Mouse (Mus musculus) embryonic facial prominence, embryonic 11.5 days (tissue): ENCODE measurements around the gene Gm11985. TPM values are rescaled to one million over a fixed set of nuclear protein-coding genes. Genes with fewer than 3 reads are reported as not detected.

Source experiments
- ATAC-seq: fragments of 200-750 bp; cut with Nextera tagmentation; replicated peaks from 2 replicates; pipeline ENCODE4 v1.8.0; 2017; ENCODE audit warnings: low read depth; ENCODE audit not compliant: insufficient number of reproducible peaks, low FRiP score, low TSS enrichment
- DNase-seq: peaks from one replicate; pipeline ENCODE4 v3.0.0-alpha.2; 2015; ENCODE audit warnings: low spot score
- H3K27ac ChIP-seq: fragments of 300-500 bp; sonication (generic); replicated peaks from 2 replicates; pipeline ENCODE4 v1.5.1; 2014; ENCODE audit warnings: mild to moderate bottlenecking, low read depth, low read length, control low read depth
- H3K27me3 ChIP-seq: fragments of 300-500 bp; sonication (generic); 2 replicates; pipeline ENCODE4 v1.6.1; 2014; ENCODE audit warnings: mild to moderate bottlenecking, low read length, moderate library complexity, mixed read lengths; ENCODE audit not compliant: control insufficient read depth, insufficient read depth
- H3K36me3 ChIP-seq: fragments of 300-500 bp; sonication (generic); replicated peaks from 2 replicates; pipeline ENCODE4 v1.6.1; 2014; ENCODE audit warnings: low read depth, mild to moderate bottlenecking, low read length, moderate library complexity, mixed read lengths; ENCODE audit not compliant: control insufficient read depth, insufficient read depth
- H3K4me1 ChIP-seq: fragments of 300-500 bp; sonication (generic); 2 replicates; pipeline ENCODE4 v1.6.1; 2014; ENCODE audit warnings: low read length, mixed read lengths; ENCODE audit not compliant: control insufficient read depth, insufficient read depth
- H3K4me2 ChIP-seq: fragments of 300-500 bp; sonication (generic); 2 replicates; pipeline ENCODE4 v1.6.1; 2014; ENCODE audit warnings: low read depth, mild to moderate bottlenecking, control low read depth, low read length, moderate library complexity
- H3K4me3 ChIP-seq: fragments of 300-500 bp; sonication (generic); 2 replicates; pipeline ENCODE4 v1.5.1; 2014; ENCODE audit warnings: low read depth, low read length, control low read depth
- H3K9ac ChIP-seq: fragments of 300-500 bp; sonication (generic); replicated peaks from 2 replicates; pipeline ENCODE4 v1.6.1; 2014; ENCODE audit warnings: mild to moderate bottlenecking, control low read depth, low read length
- H3K9me3 ChIP-seq: fragments of 300-500 bp; sonication (generic); replicated peaks from 2 replicates; pipeline ENCODE4 v1.6.1; 2016; ENCODE audit warnings: mild to moderate bottlenecking, low read length, inconsistent platforms, mixed read lengths; ENCODE audit not compliant: control insufficient read depth
- WGBS: fragments of 180-500 bp; shearing (Covaris S2); extraction: QIAGEN DNeasy Blood & Tissue Kit; methylation state at CpG from one replicate; pipeline ENCODE4 v1.1.7; 2014; 5-methylcytosine and 5-hydroxymethylcytosine counted together
- polyA plus RNA-seq: library from polyadenylated mRNA; unstranded; fragments of >200 nt; fragmentation: Nextera tagmentation; extraction: Ambion mirVana; gene quantifications from 2 replicates; pipeline ENCODE4 v1.2.1, GENCODE M21; 2014

The Gm11985 gene
- polyA plus RNA-seq, 1 experiment from 2014 or later, result not detected

DNA sequence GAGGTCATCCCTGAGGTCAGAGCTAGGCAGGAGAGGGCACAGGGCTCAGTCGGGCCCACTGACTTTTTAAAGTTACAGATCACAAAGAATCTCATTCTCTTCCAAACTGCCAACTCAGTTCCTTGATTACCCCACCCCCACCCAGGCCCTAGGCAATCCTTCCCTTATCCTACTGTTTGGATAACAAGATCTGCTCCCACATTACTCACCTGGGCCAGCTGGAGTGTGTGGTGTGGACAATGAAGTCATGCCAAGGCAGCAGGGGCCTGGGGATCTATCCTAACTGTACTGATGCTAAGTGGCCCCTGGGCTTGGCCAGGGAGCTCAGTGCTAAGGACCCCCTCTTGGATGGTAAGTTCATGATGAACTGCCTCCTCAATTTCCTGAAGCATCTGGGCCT is 3.9 kb downstream of the Gm11985 start:
- Histone ChIP-seq H3K27ac (no peak overlapping the region), H3K27me3 (no peaks in the 10 kb centered on the region), H3K4me2 (no peak overlapping the region), H3K4me3 (no peak overlapping the region), H3K9me3 (no peaks in the 10 kb centered on the region), H3K9ac (no peak overlapping the region), H3K4me1 (no peaks in the 10 kb centered on the region), H3K36me3 (no peaks in the 10 kb centered on the region)
- no peak for DNase-seq
- WGBS, result 13% methylated on average over 1 of the region's 1 CpGs
- ATAC-seq, result no peak

DNA sequence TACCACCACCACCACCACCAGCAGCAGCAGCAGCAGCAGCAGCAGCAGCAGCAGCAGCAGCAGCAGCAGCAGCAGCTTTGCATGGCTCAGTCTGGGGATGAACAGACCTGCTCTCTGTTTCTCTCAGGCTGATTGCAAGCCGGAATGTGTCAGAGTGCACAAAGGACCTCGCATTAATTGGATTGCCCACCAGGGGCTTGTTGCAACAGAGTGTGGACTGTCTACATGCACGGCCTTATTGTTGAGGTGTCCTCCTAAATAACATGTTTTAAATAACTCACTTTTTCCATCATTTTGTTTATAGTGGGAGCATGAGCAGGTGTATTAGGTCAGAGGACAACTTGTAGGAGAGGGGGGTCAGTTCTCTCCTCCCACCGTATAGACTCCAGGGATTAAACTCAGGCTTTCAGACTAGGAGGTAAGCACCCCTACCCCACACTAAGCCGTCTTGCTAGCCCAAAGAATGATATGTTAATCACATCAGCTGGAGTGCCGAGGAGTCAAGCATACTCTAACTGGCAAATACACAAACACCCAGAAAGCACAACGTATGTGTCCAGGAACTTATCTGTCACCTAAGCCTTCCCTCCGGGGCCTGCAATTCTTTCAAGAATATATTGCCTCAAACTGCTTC is 5.8 kb downstream of the Gm11985 start:
- DNase-seq (peak; percentile 42), ATAC-seq (peak; percentile 66; the same call in 1 of the 2 replicates)
- Histone ChIP-seq H3K4me2 (no peak overlapping the region), H3K27me3 (no peaks in the 10 kb centered on the region), H3K9me3 (no peaks in the 10 kb centered on the region), H3K4me3 (no peak overlapping the region), H3K27ac (no peak overlapping the region), H3K36me3 (no peaks in the 10 kb centered on the region), H3K4me1 (no peaks in the 10 kb centered on the region), H3K9ac (no peak overlapping the region)
- WGBS, result 35% methylated on average over 8 of the region's 8 CpGs

DNA sequence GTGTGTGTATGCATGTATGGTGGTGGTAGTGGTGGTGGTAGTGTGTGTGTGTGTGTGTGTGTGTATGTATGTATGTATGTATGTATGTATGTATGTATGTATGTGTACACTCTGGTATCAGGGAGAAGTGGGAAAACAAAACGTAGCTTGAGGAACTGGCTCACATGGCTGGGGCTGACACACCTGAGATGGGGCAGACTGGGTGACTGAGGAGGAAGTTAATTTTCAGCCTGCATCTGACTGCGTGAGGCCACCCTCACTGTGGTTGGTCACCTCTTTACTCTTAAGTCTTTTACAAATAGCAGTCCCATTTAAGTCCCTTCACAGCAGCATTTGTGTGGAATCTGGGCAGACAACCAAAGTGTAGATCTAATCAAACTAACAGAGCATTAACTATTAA is 9.1 kb downstream of the Gm11985 start:
- H3K9ac ChIP-seq, result no peak overlapping the region
- no peaks in the 10 kb centered on the region for H3K36me3 ChIP-seq
- H3K27ac ChIP-seq, result no peak overlapping the region
- ATAC-seq, result no peak
- no peaks in the 10 kb centered on the region for H3K9me3 ChIP-seq
- no peaks in the 10 kb centered on the region for H3K27me3 ChIP-seq
- no peak for DNase-seq
- WGBS, result 84% methylated on average over 2 of the region's 2 CpGs
- H3K4me3 ChIP-seq, result no peak overlapping the region
- no peaks in the 10 kb centered on the region for H3K4me1 ChIP-seq
- H3K4me2 ChIP-seq, result no peak overlapping the region

DNA sequence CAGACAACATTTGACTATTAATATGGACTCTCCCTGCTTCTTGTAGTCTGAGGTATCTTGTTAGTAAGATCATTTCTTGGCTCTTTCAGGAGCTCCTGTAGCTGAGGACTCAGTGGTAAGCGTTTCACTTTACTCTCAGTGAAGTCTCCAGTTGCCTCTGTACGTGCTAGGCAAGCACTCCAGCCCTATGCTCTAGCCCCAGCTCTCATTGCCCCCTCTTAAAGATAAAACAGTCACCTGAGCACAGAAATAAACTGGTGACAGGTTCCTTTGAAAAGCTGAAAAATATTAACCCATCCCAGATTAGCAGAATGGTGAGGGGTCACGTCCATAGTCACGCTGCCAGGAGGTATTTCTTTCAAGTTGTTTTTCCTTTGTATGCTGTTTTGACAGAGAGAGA is 9.6 kb downstream of the Gm11985 start:
- Histone ChIP-seq H3K9me3 (no peaks in the 10 kb centered on the region), H3K4me3 (no peak overlapping the region), H3K36me3 (no peaks in the 10 kb centered on the region), H3K27ac (no peak overlapping the region), H3K4me1 (no peaks in the 10 kb centered on the region), H3K4me2 (no peak overlapping the region), H3K27me3 (no peaks in the 10 kb centered on the region), H3K9ac (no peak overlapping the region)
- DNase-seq (no peak), ATAC-seq (no peak)
- 72% methylated on average over 4 of the region's 4 CpGs for WGBS

DNA sequence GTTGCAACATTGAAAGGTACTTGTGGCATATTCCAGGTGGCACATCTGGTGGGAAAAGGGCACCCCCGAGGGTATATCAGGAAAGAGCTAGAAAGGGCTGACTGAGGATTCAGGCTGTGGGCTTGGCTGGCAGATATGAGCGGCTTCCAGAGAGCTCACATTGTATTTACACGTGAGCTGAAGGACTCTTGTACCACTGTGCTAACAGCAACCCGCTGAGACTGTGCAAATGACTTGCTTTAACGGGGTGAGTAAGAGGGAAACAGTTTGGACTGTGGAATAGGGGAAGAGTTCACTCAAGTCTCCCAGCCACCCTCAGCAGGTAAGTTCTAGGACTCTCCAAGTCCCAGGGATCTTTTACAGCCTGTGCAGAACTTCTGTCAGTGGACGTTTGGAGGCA is 14.7 kb downstream of the Gm11985 start:
- Histone ChIP-seq H3K4me2 (no peak overlapping the region), H3K4me3 (no peak overlapping the region), H3K9me3 (no peaks in the 10 kb centered on the region), H3K36me3 (no peaks in the 10 kb centered on the region), H3K4me1 (no peaks in the 10 kb centered on the region), H3K27ac (no peak overlapping the region), H3K9ac (no peak overlapping the region), H3K27me3 (no peaks in the 10 kb centered on the region)
- no peak for ATAC-seq
- WGBS, result 85% methylated on average over 6 of the region's 6 CpGs
- DNase-seq, result no peak

DNA sequence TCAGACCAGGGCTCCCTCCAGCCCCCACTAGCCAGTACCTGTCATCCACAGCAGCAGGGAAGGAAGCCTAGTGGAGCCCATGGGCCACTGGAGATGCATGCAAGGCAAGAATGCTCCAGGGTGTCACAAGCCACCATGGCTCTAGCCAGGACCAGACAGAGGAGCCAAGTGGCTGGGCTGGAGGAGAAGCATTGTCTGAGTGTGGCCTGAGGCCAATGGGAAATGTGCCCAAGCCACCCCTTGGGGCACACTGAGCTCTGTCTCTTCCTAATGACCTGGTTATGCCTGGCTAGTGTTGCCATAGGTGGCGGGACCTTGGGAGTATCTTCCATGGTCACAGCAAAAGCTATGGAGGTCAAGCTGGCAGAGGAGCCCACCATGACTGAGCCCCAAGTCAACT is 18.7 kb downstream of the Gm11985 start:
- Histone ChIP-seq H3K4me2 (no peak overlapping the region), H3K27ac (no peak overlapping the region), H3K4me3 (no peak overlapping the region), H3K27me3 (no peaks in the 10 kb centered on the region), H3K4me1 (no peaks in the 10 kb centered on the region), H3K9me3 (no peaks in the 10 kb centered on the region), H3K36me3 (no peaks in the 10 kb centered on the region), H3K9ac (no peak overlapping the region)
- DNase-seq, result no peak
- WGBS, result 78% methylated on average over 1 of the region's 1 CpGs
- no peak for ATAC-seq

DNA sequence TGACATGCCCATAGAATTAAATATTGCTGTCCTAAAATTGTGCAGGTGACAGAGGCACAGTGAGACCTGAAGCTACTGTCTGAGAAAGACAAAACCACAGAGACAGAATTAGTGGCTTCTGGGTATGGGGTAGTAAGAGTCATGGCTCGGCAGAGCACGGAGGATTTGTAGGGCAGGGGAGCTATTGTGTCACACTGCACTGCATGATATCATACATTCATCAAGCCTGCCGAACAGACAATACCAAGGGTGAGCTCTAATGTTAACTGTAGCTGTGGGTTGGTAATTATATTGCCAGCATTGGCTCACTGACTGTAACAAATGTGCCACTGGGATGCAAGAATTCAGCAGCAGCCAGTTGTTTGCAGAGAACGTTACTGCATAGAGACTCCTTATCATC is 24.0 kb downstream of the Gm11985 start:
- H3K9ac ChIP-seq, result no peak overlapping the region
- no peaks in the 10 kb centered on the region for H3K27me3 ChIP-seq
- H3K4me2 ChIP-seq, result no peak overlapping the region
- no peak overlapping the region for H3K4me3 ChIP-seq
- no peak for ATAC-seq
- no peaks in the 10 kb centered on the region for H3K9me3 ChIP-seq
- no peaks in the 10 kb centered on the region for H3K36me3 ChIP-seq
- DNase-seq, result no peak
- no peak overlapping the region for H3K27ac ChIP-seq
- 77% methylated on average over 4 of the region's 4 CpGs for WGBS
- H3K4me1 ChIP-seq, result no peaks in the 10 kb centered on the region

DNA sequence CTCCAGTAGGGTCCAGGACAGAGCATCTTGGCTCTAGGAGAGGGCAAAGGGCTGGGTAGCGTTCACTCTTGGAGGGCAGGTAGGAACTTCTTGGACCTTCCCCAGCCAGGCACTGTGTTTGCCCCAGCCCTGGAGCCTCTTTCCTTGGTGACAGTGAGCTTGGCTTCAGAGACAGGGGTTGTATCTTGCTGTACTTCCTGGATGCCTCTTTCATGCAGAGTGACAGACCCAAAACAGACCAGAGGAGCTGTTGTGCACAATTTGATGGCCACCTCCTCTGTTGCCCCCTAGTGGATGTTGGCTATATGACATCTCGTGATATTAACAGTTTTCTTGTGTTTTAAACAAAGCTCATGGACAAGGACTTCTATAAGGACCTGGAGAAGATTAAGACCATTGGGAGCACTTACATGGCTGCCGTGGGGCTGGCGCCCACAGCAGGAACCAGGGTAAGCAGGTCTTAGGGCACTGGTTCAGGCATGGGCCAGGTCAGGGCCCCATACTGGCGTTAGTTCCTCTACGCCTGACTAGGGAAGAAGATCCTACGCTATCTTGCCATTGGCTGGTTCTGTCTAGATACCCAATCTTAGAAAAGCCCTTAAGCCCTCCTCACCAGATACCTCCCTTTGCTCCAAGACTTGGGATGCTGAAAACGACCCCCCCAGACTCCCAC is 26.7 kb downstream of the Gm11985 start:
- Histone ChIP-seq H3K9me3 (no peaks in the 10 kb centered on the region), H3K4me2 (no peak overlapping the region), H3K4me1 (no peaks in the 10 kb centered on the region), H3K4me3 (no peak overlapping the region), H3K27me3 (no peaks in the 10 kb centered on the region), H3K9ac (no peak overlapping the region), H3K36me3 (no peaks in the 10 kb centered on the region), H3K27ac (no peak overlapping the region)
- ATAC-seq (no peak), DNase-seq (peak; percentile 72)
- WGBS, result 76% methylated on average over 8 of the region's 8 CpGs
